Mouse (Mus musculus) small intestine, adult 2 months (tissue): ENCODE measurements around the gene Ypel4.

Experiments used
- CTCF ChIP-seq: fragments of 200-500 bp; IDR thresholded peaks from 2 replicates; pipeline ENCODE4 v1.5.1; 2012; ENCODE audit warnings: low read depth, mild to moderate bottlenecking, control low read depth, inconsistent platforms, low read length, moderate library complexity, mixed read lengths; ENCODE audit not compliant: insufficient replicate concordance, insufficient read length; ENCODE audit errors: extremely low read depth
- POLR2A ChIP-seq: fragments of 200-500 bp; IDR thresholded peaks from 2 replicates; pipeline ENCODE4 v1.6.1; 2012; ENCODE audit warnings: low read depth, mild to moderate bottlenecking, control low read depth, inconsistent platforms, low read length, moderate library complexity

GRCm38 (mm10) chr2:84761309-84761708, 27.5 kb downstream of the Ypel4 start:
- TF ChIP-seq CTCF = no peak
- no peak for TF ChIP-seq POLR2A
